Mouse (Mus musculus): ENCODE measurements around the gene Acr.

Acr gene

GRCm38 (mm10) chr15:89568114-89568513 lies at the start of gene Acr:
Gene Acr, plus strand, starts transcription at chr15:89568326.
- DNase-seq (ENCODE audit: low read depth, low spot score): no peak

- no peak for DNase-seq (ENCODE audit: low read depth, low spot score)
Observed at GRCm38 (mm10) chr15:89521951-89522350, 46.2 kb upstream of the Acr start.

GRCm38 (mm10) chr15:89522566-89523282 lies 45.4 kb upstream of the Acr start:
- no peak for DNase-seq (ENCODE audit: low read depth, low spot score)

GRCm38 (mm10) chr15:89523283-89523832 lies 44.8 kb upstream of the Acr start:
- DNase-seq (ENCODE audit: low read depth, low spot score): no peak

GRCm38 (mm10) chr15:89524001-89524571 lies 44.0 kb upstream of the Acr start:
- DNase-seq (ENCODE audit: low read depth, low spot score): no peak

GRCm38 (mm10) chr15:89524611-89525415 lies 43.3 kb upstream of the Acr start:
- DNase-seq (ENCODE audit: low read depth, low spot score): no peak

GRCm38 (mm10) chr15:89525464-89525863 lies 42.7 kb upstream of the Acr start:
- no peak for DNase-seq (ENCODE audit: low read depth, low spot score)

- DNase-seq (ENCODE audit: low read depth, low spot score): no peak
Observed at GRCm38 (mm10) chr15:89525896-89526295, 42.2 kb upstream of the Acr start.

GRCm38 (mm10) chr15:89526776-89527325 lies 41.3 kb upstream of the Acr start:
- DNase-seq (ENCODE audit: low read depth, low spot score): no peak

- no peak for DNase-seq (ENCODE audit: low read depth, low spot score)
Observed at GRCm38 (mm10) chr15:89527466-89527865, 40.7 kb upstream of the Acr start.

GRCm38 (mm10) chr15:89528201-89528850 lies 39.8 kb upstream of the Acr start:
- no peak for DNase-seq (ENCODE audit: low read depth, low spot score)

- DNase-seq (ENCODE audit: low read depth, low spot score): no peak
Observed at GRCm38 (mm10) chr15:89528923-89529322, 39.2 kb upstream of the Acr start.

- peak; percentile 56 for DNase-seq (ENCODE audit: low read depth, low spot score)
Observed at GRCm38 (mm10) chr15:89530336-89530735, 37.8 kb upstream of the Acr start.

GRCm38 (mm10) chr15:89531399-89531798 lies 36.7 kb upstream of the Acr start:
- no peak for DNase-seq (ENCODE audit: low read depth, low spot score)

- no peak for DNase-seq (ENCODE audit: low read depth, low spot score)
Observed at GRCm38 (mm10) chr15:89532026-89532923, 35.9 kb upstream of the Acr start.

GRCm38 (mm10) chr15:89532924-89533842 lies 34.9 kb upstream of the Acr start:
- no peak for DNase-seq (ENCODE audit: low read depth, low spot score)

GRCm38 (mm10) chr15:89533843-89534207 lies 34.3 kb upstream of the Acr start:
- no peak for DNase-seq (ENCODE audit: low read depth, low spot score)

- no peak for DNase-seq (ENCODE audit: low read depth, low spot score)
Observed at GRCm38 (mm10) chr15:89544171-89544570, 24.0 kb upstream of the Acr start.

GRCm38 (mm10) chr15:89547321-89547720 lies 20.8 kb upstream of the Acr start:
- DNase-seq (ENCODE audit: low read depth, low spot score): no peak

Measured in CD4-positive, CD25-positive, alpha-beta regulatory T cell, adult 2 months (primary cell).